Mouse (Mus musculus): ENCODE results near the gene Mpp4. TPM values are rescaled to one million over a fixed set of nuclear protein-coding genes. Genes with fewer than 3 reads are reported as not detected.

The Mpp4 gene
- 0.32 TPM in 1 of 2 replicates, not detected in the other for total RNA-seq (2023)

GRCm38 (mm10) chr1:59163030-59163461 lies at the start of gene Mpp4:
Gene Mpp4 (minus strand): TSS chr1:59163389.

GRCm38 (mm10) chr1:59119720-59120457 lies 43.3 kb downstream of the Mpp4 start, which contains the start of gene Tmem237:
Gene Tmem237 (minus strand): TSS chr1:59120408.

GRCm38 (mm10) chr1:59094705-59095104 lies 68.5 kb downstream of the Mpp4 start, which contains the start of gene C2cd6:
Gene C2cd6 (minus strand): TSS chr1:59094900.

Other genes starting within 250 kb of the Mpp4 start
- gene Trak2, start 190.0 kb downstream of the Mpp4 start, total RNA-seq (2023), result 59.2 and 72.7 TPM in 2 replicates
- 10.1 and 11.7 TPM in 2 replicates for gene Stradb, start 189.9 kb downstream of the Mpp4 start, total RNA-seq (2023)
- not detected in 2 replicates for gene C2cd6, start 68.5 kb downstream of the Mpp4 start, total RNA-seq (2023)
- 2.9 and 3.6 TPM in 2 replicates for gene Tmem237, start 43.0 kb downstream of the Mpp4 start, total RNA-seq (2023)
- 5.7 and 10.2 TPM in 2 replicates for gene Als2, start 73.8 kb upstream of the Mpp4 start, total RNA-seq (2023)
- gene Cdk15, start 93.5 kb upstream of the Mpp4 start, total RNA-seq (2023), result not detected in 2 replicates

All from neutrophil, adult 65 days (primary cell).